Mouse (Mus musculus): ENCODE results near the gene Clcn2. TPM values are rescaled to one million over a fixed set of nuclear protein-coding genes. Genes with fewer than 3 reads are reported as not detected.

The Clcn2 gene
- polyA plus RNA-seq, 1 experiment, result 4.4 TPM

GRCm38 (mm10) chr16:20710370-20710769 lies 7.2 kb downstream of the Clcn2 start:
- TF ChIP-seq REST (IDR thresholded peaks at IDR 0.05; ENCODE audit: insufficient read depth, insufficient read length) (no peak), E2F4 (IDR thresholded peaks at IDR 0.05; ENCODE audit: insufficient read depth) (no peak), MYOG (IDR thresholded peaks at IDR 0.05; ENCODE audit: control insufficient read depth in 1 of 3, insufficient read depth in 1 of 3, insufficient read length in 2 of 3, low read depth in 2 of 3) (no peak), SRF (IDR thresholded peaks at IDR 0.05; ENCODE audit: control insufficient read depth, insufficient read length, low read depth) (no peak), MAX (IDR thresholded peaks at IDR 0.05; ENCODE audit: low read depth) (no peak), TCF12 (IDR thresholded peaks at IDR 0.05; ENCODE audit: insufficient read depth, poor library complexity, severe bottlenecking) (no peak), CEBPB (IDR thresholded peaks at IDR 0.05; ENCODE audit: insufficient read depth, poor library complexity, severe bottlenecking) (no peak), POLR2AphosphoS2 (IDR thresholded peaks at IDR 0.05; ENCODE audit: insufficient read length, low read depth) (no peak), USF1 (IDR thresholded peaks at IDR 0.05; ENCODE audit: low read depth) (no peak), POLR2A (IDR thresholded peaks at IDR 0.05; ENCODE audit: insufficient read length, low read depth) (no peak), MYOD1 (IDR thresholded peaks at IDR 0.05; ENCODE audit: control insufficient read depth in 1 of 3, insufficient read length in 2 of 3, low read depth in 2 of 3) (no peak), TCF3 (IDR thresholded peaks at IDR 0.05; ENCODE audit: insufficient read length, low read depth) (no peak)
- Histone ChIP-seq H3K79me2 (ENCODE audit: control insufficient read depth, insufficient read depth) (no peaks in the 10 kb centered on the region), H3K4me2 (ENCODE audit: low read depth) (no peak overlapping the region), H3K27me3 (ENCODE audit: control insufficient read depth, insufficient read depth, insufficient read length) (no peaks in the 10 kb centered on the region), H3K4me3 (no peak overlapping the region), H3K36me3 (ENCODE audit: control insufficient read depth, insufficient read depth) (no peaks in the 10 kb centered on the region), H3ac (ENCODE audit: control insufficient read depth, insufficient read length) (no peak overlapping the region)

- Histone ChIP-seq H3K36me3 (ENCODE audit: control insufficient read depth, insufficient read depth) (no peaks in the 10 kb centered on the region), H3ac (ENCODE audit: control insufficient read depth, insufficient read length) (no peak overlapping the region), H3K27me3 (ENCODE audit: control insufficient read depth, insufficient read depth, insufficient read length) (no peaks in the 10 kb centered on the region), H3K4me3 (no peak overlapping the region), H3K79me2 (ENCODE audit: control insufficient read depth, insufficient read depth) (no peaks in the 10 kb centered on the region), H3K4me2 (ENCODE audit: low read depth) (no peak overlapping the region)
- TF ChIP-seq POLR2AphosphoS2 (IDR thresholded peaks at IDR 0.05; ENCODE audit: insufficient read length, low read depth) (no peak), MAX (IDR thresholded peaks at IDR 0.05; ENCODE audit: low read depth) (no peak), USF1 (IDR thresholded peaks at IDR 0.05; ENCODE audit: low read depth) (no peak), E2F4 (IDR thresholded peaks at IDR 0.05; ENCODE audit: insufficient read depth) (no peak), CEBPB (IDR thresholded peaks at IDR 0.05; ENCODE audit: insufficient read depth, poor library complexity, severe bottlenecking) (no peak), TCF3 (IDR thresholded peaks at IDR 0.05; ENCODE audit: insufficient read length, low read depth) (no peak)
Measured at GRCm38 (mm10) chr16:20708939-20709734, 8.4 kb downstream of the Clcn2 start.

GRCm38 (mm10) chr16:20708220-20708938 lies 9.2 kb downstream of the Clcn2 start:
- no peak overlapping the region for H3ac ChIP-seq (ENCODE audit: control insufficient read depth, insufficient read length)
- no peak overlapping the region for H3K4me2 ChIP-seq (ENCODE audit: low read depth)
- H3K36me3 ChIP-seq (ENCODE audit: control insufficient read depth, insufficient read depth), result no peaks in the 10 kb centered on the region
- H3K4me3 ChIP-seq, result no peak overlapping the region
- TF ChIP-seq REST (IDR thresholded peaks at IDR 0.05; ENCODE audit: insufficient read depth, insufficient read length) (no peak), TCF12 (IDR thresholded peaks at IDR 0.05; ENCODE audit: insufficient read depth, poor library complexity, severe bottlenecking) (no peak), CEBPB (IDR thresholded peaks at IDR 0.05; ENCODE audit: insufficient read depth, poor library complexity, severe bottlenecking) (no peak), TCF3 (IDR thresholded peaks at IDR 0.05; ENCODE audit: insufficient read length, low read depth) (no peak), USF1 (IDR thresholded peaks at IDR 0.05; ENCODE audit: low read depth) (no peak), POLR2A (IDR thresholded peaks at IDR 0.05; ENCODE audit: insufficient read length, low read depth) (no peak), SRF (IDR thresholded peaks at IDR 0.05; ENCODE audit: control insufficient read depth, insufficient read length, low read depth) (no peak), MYOG (IDR thresholded peaks at IDR 0.05; ENCODE audit: control insufficient read depth in 1 of 3, insufficient read depth in 1 of 3, insufficient read length in 2 of 3, low read depth in 2 of 3) (no peak), MAX (IDR thresholded peaks at IDR 0.05; ENCODE audit: low read depth) (no peak), E2F4 (IDR thresholded peaks at IDR 0.05; ENCODE audit: insufficient read depth) (no peak), MYOD1 (IDR thresholded peaks at IDR 0.05; ENCODE audit: control insufficient read depth in 1 of 3, insufficient read length in 2 of 3, low read depth in 2 of 3) (no peak)
- H3K27me3 ChIP-seq (ENCODE audit: control insufficient read depth, insufficient read depth, insufficient read length), result no peaks in the 10 kb centered on the region
- H3K79me2 ChIP-seq (ENCODE audit: control insufficient read depth, insufficient read depth), result no peaks in the 10 kb centered on the region

GRCm38 (mm10) chr16:20706407-20707055 lies 11.0 kb downstream of the Clcn2 start:
- H3ac ChIP-seq (ENCODE audit: control insufficient read depth, insufficient read length), result no peak overlapping the region
- no peaks in the 10 kb centered on the region for H3K79me2 ChIP-seq (ENCODE audit: control insufficient read depth, insufficient read depth)
- TF ChIP-seq POLR2A (IDR thresholded peaks at IDR 0.05; ENCODE audit: insufficient read length, low read depth) (no peak), E2F4 (IDR thresholded peaks at IDR 0.05; ENCODE audit: insufficient read depth) (no peak), POLR2AphosphoS2 (IDR thresholded peaks at IDR 0.05; ENCODE audit: insufficient read length, low read depth) (no peak), REST (IDR thresholded peaks at IDR 0.05; ENCODE audit: insufficient read depth, insufficient read length) (no peak), CEBPB (IDR thresholded peaks at IDR 0.05; ENCODE audit: insufficient read depth, poor library complexity, severe bottlenecking) (no peak), TCF3 (IDR thresholded peaks at IDR 0.05; ENCODE audit: insufficient read length, low read depth) (no peak), MAX (IDR thresholded peaks at IDR 0.05; ENCODE audit: low read depth) (no peak), TCF12 (IDR thresholded peaks at IDR 0.05; ENCODE audit: insufficient read depth, poor library complexity, severe bottlenecking) (no peak), MYOD1 (IDR thresholded peaks at IDR 0.05; ENCODE audit: control insufficient read depth in 1 of 3, insufficient read length in 2 of 3, low read depth in 2 of 3) (no peak), USF1 (IDR thresholded peaks at IDR 0.05; ENCODE audit: low read depth) (no peak)
- H3K4me3 ChIP-seq, result no peak overlapping the region
- no peaks in the 10 kb centered on the region for H3K27me3 ChIP-seq (ENCODE audit: control insufficient read depth, insufficient read depth, insufficient read length)
- no peaks in the 10 kb centered on the region for H3K36me3 ChIP-seq (ENCODE audit: control insufficient read depth, insufficient read depth)
- H3K4me2 ChIP-seq (ENCODE audit: low read depth), result no peak overlapping the region
